Mouse (Mus musculus) kidney, postnatal 10 days (tissue): Measurements from ENCODE around the gene Dock8.

Experiments used
- DNase-seq: peaks from one replicate; pipeline ENCODE4 v3.0.0; 2021; ENCODE audit warnings: mixed read lengths

Gene Dock8

DNA sequence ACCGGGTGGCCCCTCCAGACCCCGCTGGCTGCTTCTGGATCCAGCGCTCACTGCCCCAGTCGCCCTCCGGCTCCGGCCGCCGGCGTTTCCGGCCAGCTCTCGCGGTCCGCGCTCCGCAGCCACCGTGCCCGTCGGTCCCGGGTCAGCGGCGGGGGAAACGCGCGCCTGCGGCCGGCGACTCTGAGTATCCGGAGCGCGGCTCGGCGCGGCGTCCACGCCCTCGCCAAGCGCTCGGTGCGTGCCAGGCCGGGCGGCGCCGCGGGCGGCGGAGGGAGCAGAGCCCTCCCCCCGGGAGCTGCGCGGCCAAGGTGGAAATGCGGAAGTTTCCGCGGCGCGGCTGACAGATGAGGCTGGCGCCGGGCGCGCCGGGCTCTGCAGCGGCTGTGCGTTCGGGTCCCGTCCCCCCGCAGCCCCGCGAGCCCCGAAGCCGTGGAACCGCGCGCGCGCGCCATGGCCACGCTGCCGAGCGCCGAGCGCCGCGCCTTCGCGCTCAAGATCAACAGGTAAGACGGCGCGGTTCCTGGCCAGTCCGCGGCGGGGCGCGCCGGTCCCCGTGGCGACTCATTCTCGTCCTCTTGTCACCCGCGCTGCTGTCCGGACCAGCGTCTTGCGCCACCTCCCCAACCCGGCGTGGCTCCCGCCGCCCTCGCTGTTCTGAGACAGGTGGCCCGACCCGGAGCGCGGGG lies at the start of gene Dock8:
Dock8 (plus strand) TSS at position 334 of the 686 bp plus-strand sequence.
- DNase-seq, result peak; percentile 81

DNA sequence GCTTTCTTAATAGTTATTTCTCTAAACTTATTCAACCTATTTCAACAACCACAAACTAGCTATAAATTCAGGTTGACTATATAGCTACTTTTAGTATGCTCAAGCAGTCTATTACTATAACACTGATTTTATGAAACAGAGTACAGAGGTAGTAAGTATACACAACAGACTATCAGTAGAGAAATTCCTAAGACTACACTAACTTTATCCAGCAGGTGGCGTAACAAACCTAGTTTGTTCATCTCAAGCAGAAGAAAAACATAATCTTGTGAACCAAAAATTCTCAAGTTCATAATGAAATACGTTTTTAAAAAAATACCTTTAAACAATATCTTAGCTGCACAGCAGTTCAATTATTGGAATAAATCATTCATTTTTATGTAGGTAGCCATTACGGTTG lies 40.8 kb upstream of the Dock8 start:
- no peak for DNase-seq

DNA sequence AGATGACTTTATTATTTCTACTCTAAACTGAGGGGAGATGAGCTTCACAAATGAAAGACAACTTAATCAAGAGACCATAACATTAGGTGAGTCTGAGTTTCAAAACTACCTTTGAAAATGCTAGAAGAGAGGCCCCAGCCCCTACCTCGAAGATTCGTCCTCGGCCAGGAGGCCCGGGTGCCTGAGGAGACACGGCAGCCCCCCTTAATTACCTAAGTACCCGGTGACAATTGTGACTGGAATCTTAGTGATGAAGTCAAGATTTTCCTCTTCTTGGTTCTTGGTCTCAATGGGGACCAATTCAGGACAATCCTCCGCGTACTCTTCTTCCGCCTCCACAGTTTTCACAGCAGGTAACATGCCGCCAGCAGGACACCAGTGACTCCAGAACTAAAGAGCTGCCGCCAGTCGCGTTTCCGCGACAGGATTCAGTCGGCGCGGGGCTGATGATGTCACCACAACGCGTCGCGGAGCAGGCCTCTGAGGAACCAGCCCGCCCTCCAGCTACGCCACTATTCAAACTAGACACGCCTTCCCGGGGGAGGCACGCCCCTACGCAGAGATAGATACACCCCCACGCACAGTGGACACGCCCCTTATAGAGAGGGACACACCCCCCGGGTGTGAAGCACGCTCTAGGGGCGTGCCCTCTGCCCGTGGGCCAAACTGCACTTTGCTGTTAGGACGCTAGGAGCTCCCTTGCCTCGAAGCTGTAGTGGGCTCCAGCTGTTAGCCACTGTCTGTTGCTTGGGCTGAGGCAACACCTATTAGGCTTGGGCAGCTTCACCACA lies 38.0 kb upstream of the Dock8 start, which contains the start of gene Cbwd1:
Cbwd1 (minus strand) TSS at position 439 of the 791 bp plus-strand sequence.
- peak; percentile 99 for DNase-seq

DNA sequence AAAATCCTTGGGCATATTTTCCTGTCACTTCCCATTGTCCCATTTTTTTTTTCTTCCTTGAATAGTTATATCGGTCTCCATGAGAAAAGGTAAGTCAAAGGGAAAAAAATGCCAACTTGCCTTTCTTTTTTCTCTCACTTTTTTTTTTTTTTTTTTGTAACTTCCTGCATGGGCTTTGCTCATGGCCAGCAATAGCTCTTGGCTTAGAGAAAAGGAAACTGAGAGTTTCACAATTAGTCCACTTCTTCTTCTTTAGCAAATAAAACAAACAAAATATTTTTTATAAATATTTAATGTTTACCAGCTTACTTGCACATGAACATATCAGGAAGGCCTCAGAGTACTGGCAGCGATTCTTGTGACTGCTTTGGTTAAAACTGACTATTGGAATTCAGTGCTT lies 33.1 kb upstream of the Dock8 start:
- no peak for DNase-seq

DNA sequence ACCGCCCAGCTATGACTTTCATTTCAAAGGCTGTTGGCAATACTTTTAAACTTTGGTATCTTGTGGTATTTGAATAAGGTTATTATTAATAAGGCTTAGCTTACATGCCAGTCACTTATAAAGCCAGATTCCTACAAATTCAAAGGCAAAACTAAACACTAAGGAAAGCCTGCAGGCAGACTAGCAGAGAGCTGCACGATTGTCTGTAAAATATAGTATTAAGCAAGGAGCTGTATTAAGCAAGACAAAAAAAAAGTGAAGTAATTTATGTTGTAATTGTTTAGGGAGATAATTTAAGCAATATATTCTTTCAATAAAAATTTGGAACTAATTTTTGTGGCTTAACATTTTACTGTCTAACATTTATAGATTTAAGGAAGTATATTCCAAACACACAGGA lies 32.4 kb upstream of the Dock8 start:
- no peak for DNase-seq

DNA sequence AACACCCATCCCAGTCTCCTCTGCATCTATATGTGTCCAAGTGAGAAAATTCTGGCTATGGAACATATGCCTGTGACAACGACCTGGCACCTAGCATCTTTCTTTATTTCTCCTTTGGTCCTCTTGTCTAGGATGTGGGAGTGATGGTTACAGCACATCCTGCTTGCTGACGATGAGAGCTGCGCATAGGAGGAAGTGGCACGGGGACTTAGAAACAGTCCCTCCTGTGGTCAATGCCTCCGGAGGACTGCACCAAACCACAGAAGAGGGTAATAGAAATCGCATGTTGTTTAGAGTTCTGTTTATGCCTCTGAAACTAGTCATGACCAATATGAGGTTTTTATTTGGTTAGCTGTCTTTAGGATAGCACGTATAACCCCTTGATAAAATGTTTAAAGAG lies 28.0 kb upstream of the Dock8 start:
- DNase-seq, result no peak

DNA sequence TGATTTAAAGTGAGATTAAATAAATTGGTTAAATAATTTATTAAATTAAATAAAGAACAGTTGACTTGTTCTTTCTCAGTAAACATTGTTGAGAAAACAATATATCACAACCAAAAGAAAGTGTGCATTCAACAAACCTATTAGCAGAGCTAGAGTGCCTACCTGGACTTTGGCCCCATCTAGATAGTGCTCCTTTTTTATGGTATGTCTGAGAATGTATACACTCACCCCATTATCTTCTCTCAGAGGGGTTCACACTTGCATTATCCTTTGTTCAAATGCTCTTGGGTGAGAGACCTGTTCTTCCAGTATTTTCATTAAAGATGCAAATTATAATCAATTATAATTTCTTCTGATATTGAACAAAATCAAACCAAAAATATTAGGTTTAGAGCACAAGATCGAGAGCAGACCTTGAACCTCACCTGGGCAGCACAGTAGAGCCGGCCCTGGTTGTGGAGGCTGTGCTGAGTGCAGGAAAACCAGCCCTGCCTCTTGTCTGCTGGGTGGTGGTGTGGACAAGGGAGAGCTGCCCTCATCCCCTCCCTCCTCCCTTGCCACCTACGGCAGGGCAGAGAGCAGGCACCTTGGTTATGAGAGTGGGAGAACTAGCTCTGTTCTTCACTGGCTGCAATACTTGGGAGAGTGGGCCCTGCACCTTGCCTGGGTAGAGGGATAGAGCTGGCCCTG lies 26.5 kb upstream of the Dock8 start:
- DNase-seq, result no peak

DNA sequence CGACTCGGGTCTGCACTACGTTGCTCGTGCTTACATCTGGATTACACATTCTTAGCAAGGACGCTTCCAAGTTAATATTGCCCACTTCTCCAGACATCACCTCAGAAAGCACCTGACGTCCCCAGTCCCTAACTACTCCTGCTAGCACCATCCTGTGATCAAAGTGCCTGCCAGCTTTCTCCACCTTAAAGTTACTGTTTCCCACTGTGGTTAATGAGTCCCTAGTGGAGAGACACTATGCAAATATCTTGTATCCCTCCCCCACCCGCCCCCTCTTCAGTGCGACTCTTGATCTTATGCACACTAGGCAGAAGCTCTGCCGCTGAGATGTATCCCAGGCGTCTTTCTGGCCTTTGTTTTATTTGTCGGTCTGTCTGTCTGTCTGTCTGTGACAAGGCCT lies 21.3 kb upstream of the Dock8 start:
- DNase-seq, result peak; percentile 71

DNA sequence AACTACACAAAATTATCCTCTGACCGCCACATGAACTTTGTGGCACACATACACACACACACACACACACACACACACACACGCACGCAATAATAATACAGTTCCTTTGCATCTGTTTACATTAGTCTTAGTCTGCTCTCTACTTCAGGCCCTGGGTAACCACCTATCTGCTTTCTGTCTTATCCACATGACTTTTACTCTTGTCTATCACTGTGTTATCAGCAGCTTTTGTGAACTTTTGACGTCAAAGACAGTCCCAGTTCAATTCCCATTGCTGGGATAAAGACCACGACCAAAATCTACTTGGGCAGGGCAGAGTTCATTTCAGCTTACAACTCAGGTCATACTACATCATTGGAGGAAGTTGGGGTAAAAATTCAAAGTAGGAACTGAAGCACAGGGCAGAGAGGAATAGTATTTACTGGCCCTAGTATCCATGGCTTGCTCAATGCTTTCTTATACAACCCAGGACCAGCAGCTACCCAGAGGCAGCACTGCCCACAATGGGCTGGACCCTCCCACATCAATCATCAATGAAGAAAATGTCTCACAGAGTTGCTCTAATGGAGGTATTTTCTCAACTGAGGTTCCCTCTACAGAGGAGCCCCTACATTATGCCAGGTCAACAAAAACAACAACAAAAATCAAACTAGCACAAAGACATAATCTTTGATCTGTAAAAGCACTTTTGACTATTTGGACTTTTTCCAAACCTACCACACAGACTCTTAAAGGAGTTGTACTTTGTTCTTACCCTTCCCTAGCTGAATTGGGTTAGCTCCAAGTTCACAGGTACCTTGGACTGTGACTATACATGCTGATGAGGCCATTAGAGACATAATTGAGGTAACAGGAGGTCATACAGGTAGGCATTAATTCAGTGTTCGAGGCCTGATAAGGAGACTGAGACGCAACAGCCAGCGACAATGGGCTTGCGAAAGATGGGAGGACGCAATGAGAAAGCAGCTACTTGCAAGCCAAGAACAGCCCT lies 20.2 kb upstream of the Dock8 start:
- DNase-seq, result no peak

DNA sequence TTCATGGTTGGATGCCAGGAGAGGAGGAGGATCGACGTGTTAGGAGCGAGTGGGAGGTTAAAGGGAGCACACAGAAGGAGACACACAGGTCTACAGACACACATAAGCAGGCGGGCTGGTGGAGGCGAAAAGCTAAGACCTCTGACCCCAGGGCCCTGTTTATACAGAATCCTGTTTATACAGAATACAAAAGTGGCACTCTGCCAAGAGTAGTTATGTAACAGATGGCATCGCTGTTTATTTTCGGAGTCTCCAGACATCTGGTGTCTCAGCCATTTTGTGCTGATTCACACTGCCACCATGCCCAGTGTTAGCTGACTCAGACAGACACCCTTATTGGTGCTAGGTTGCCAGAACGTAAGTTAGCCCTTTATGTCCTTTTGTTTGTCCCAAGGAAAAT lies 18.0 kb upstream of the Dock8 start:
- DNase-seq, result peak; percentile 44

DNA sequence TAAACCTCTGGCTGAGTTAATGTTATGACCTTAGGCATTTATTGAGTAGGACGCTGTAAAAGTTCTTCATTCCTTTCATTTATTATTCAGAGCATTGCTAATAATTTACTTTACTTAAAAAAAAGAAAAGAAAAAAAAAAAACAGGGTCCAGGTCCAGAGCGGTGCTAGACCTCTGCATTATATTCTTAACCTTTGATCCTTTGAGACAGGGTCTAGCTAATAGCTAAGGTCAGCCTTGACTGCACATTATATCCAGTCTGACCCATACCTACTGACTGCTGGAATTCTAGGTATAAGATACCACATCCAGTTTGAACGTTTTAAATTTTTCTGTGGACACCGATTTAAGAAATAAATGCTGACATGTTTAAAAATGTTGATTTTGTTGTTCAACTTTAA lies 16.3 kb upstream of the Dock8 start:
- no peak for DNase-seq

DNA sequence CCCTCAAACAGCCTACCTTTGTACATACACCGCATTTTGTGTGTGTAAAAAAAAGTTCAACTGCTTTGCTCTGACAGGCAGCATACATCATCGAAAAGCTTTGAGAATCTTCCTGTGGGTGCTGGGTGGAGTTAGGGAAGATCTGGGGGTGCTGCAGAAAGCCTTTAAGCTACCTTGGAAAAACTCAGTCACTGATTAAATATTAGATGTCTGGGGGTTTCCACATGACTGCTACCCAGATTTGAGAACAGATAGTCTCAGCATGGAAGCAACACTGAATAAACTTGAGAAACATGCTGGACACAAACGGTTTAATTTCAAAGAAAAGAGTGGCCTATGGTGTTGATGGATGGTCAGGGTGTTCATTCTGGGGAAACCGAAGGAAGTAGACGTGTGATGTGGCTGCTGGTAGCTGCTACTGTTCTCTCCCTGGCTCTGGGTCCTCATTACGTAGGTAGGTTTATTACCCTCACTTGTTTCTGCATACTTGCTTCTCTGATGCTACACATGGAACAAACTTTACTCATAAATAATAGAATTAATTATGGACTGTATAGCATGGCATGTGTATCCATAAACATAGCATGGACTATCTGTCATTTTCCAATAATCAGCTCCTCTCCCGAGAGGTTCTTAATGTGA lies 15.4 kb upstream of the Dock8 start:
- DNase-seq, result no peak

DNA sequence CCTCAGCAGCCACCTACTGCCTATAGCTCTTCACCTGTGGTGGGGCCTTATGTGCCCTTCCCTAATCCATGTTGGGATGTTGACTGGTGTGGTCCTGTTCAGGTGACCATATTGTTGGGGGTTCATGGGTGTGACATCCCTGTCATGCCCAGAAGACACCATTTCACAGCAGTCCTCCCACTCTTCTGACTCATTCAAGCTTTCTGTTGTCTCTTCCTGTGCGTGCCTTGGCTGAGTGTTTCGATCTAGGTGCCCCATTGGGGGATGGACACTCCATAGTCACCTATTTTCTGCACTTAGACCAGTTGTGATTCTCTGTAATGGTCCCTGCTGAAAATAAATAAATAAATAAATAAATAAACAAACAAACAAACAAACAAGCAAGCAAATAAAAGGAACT lies 14.3 kb upstream of the Dock8 start:
- DNase-seq, result no peak

DNA sequence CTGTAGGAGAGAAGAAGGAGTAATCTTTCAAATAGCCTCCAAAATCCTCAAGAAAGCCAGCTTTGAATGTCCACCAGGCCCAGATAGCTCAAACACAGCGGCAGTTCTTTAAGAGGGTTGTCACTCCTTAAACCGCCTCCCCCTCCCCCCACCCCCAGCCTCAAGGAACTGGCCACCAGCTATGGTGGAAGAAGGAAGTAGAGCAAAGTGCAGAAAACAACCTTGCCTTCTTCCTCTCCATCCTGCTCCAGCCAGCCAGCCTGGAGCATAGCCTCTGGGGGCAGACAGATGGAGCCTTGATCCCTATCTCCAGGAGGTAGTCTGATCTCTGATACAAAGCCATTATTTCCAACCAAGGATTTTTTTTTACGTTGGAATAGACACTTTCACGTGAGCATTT lies 12.0 kb upstream of the Dock8 start:
- DNase-seq, result no peak

DNA sequence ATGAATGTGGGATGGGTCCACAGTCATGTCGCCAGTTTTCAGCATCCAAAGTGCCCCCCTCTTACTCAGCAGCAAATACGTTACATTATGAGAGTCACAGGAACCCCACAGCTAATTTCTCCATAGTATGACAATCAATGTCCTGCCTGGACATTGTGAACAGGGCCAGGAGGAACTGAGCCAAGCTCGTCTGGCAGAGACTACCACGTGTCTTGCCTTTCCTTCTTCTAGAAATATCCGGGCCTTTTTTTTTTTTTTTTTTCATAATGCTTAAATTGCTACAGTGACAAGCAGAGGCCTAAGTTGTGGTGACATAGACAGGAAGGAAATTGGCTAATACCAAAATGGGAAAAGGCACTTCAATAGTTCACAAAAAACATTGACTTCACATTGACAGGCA lies 10.5 kb upstream of the Dock8 start:
- DNase-seq, result peak; percentile 37

DNA sequence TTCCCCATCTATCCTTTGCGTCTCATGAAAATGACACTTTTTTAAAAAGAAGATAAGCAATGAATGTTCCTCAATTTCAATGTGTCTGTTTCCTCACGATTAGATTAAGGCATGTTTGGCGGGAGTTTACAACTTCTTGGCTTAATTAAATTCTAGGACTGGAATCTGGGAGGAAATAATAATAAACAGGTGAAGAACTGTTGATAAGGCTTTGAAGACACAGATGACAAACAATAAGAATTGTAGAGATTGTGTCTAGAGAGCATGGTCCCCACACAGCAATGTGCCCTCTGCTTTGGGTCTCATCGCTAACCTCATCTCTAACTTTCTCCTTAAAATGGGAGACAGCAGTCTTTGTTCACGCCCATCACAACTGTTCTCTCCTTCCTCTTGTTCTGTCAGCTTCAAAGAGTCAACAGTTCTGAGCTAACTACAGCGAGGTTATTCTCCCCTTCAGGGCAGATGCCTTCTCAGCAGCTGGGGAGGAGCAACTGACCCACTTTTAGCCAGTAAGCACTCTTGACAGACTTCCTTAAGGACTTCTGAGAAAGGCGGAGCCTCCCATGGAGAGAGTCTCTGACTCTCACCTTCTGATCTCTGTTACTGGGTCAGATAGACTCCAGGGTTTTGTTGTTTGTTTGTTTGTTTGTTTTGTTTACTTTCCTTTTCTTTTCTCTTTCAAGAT lies 9.1 kb upstream of the Dock8 start:
- DNase-seq, result no peak

DNA sequence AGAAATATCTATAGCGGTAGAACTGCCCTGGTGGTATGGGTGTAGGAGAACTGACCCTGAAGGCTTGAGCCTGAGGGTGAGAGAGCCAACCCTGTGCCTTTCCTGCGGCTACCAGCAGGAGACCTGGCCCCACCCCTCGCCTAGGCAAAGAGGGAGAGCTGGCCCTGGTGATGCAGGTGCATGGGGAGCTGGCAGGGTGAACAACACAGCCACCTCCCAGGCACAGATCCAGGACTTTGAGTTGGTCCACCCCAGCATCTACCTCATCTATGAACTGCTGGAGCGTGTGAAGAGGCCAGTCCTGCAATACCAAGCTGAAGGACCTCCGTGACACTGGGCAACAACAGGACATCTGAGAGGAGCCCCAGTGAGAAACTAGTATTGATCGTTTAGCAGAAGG lies 5.8 kb upstream of the Dock8 start:
- DNase-seq, result peak; percentile 29

DNA sequence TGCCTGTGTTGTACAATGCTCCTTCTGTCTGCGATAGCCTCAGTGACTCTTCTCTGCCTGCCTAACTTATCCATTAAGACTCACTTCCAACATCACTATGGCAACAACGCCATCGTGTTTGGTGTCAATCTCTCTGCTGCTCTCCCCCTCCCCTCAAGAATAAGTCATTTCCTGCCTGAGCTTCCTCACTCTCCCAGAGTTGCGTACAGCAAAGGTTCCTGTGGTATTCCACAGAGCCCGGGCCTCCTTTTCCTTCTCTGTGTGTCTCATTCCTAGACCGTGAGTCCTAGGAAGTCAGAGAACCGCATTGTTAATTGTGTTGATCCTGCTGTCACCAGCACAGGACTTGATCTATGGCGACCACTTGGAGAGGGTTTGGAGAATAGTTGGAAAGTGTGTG lies 4.4 kb upstream of the Dock8 start:
- DNase-seq, result no peak

DNA sequence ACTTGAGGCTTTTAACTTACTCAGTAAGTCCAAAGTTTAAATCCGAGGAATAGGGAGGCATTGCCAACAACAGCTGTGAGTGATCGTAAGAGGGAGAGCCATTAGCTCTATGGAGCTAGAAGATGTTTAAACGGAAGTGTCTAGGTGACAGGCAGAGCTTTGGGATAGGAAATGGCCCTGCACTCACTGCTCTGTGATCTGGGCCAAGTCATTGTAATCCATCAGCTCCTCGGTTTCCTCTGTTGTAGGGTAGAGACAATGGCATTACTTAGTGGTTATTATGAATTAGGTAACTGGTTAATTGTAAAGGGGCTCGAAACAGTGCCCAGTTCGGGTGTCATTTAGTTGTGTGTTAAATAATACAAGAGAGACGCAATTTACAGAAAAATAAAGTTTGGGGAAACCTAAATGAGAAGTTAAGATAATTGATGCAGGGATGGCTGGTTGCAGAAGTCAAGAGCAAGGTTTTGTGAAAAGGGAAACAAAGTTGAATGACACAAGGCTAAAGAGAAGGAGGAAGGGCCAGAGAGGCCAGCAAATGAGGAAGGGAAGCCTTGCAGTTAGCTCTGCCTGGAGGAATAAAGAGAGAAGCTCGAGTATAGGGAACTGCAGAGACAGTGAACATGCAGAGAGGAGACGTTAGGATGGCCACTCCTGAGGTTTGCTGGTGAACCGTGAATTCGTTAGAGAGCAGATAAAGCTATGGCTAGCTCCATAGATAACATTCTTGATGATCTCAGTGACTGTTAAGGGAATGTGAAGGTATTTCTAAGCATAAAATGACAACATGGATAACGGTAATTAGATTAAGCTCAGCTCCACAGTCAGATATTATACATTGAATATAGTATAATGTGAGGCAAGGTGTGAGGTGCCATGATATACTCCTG lies 2.3 kb upstream of the Dock8 start:
- no peak for DNase-seq

DNA sequence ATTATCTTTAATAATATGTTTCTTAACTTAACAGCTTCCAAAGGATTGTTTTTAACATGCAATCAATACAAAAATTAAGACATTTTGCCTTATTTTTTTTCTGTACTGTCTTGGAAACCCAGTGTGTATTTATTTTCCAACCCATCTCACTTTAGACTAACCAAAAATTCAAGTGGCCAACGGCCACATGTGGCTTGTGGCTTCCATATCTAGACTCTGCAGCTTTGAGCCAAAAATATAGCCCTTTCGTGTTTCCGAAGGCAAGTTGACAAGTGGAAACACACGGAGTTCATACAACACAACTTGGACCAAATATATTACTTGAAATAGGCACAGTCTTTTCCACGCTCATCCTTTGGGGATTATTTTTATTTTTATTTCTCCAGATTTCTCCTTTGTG lies 773 bp upstream of the Dock8 start:
- DNase-seq, result no peak
